Mouse (Mus musculus) CH12.LX (cell line): ENCODE measurements at regions not wholly inside any gene's neighbourhood (a gene's known extent, or its start where the extent isn't known, plus 50 kb on each side); places are given as distances from the start of the nearest gene placed in this dataset.

Source experiments
- DNase-seq: peaks from one replicate; pipeline ENCODE4 v3.0.0-alpha.2; 2013; ENCODE audit errors: extremely low read depth
- H3K27ac ChIP-seq: 2 replicates; pipeline ENCODE4 v1.5.1; 2012; ENCODE audit warnings: low read depth, mild to moderate bottlenecking, control low read depth, moderate library complexity; ENCODE audit not compliant: insufficient read depth
- H3K27me3 ChIP-seq: replicated peaks from 2 replicates; pipeline ENCODE3; 2012; ENCODE audit warnings: inconsistent platforms
- H3K36me3 ChIP-seq, 2 experiments: replicated peaks in 1 of 2; 2 replicates each; pipeline versions ENCODE3 to v1.6.1; 2012; ENCODE audit warnings: inconsistent platforms in 1 of 2, low read length in 1 of 2, mild to moderate bottlenecking in 1 of 2, mixed read lengths in 1 of 2, moderate library complexity in 1 of 2; ENCODE audit not compliant: control insufficient read depth in 1 of 2, insufficient read depth in 1 of 2
- H3K4me1 ChIP-seq, 2 experiments: 2 replicates each; pipeline ENCODE4 v1.6.1; 2012; ENCODE audit warnings: inconsistent platforms in 1 of 2, moderate library complexity in 1 of 2; ENCODE audit not compliant: insufficient read depth in 2 of 2, control insufficient read depth in 1 of 2
- H3K4me2 ChIP-seq: 2 replicates; pipeline ENCODE4 v1.6.1; 2012; ENCODE audit warnings: low read depth, mild to moderate bottlenecking, control low read depth; ENCODE audit not compliant: poor library complexity, insufficient read depth, severe bottlenecking
- H3K4me3 ChIP-seq, 3 experiments: fragments of 150-350 bp in 1 of 3; sonication (generic) in 1 of 3; replicated peaks in 1 of 3; 2 replicates each; pipeline versions ENCODE3 to v1.5.1; 2011 to 2012; ENCODE audit warnings: low read depth in 2 of 3, low read length in 2 of 3, mild to moderate bottlenecking in 2 of 3, moderate library complexity in 2 of 3, control low read depth in 1 of 3, improper control_type of control experiment in 1 of 3, inconsistent platforms in 1 of 3, mixed read lengths in 1 of 3; ENCODE audit not compliant: poor library complexity in 1 of 3
- H3K79me2 ChIP-seq: replicated peaks from 2 replicates; pipeline ENCODE4 v1.6.1; 2012; ENCODE audit warnings: mild to moderate bottlenecking, moderate library complexity; ENCODE audit not compliant: control insufficient read depth, poor library complexity, insufficient read depth, severe bottlenecking; ENCODE audit errors: extremely low read depth
- H3K9ac ChIP-seq: 2 replicates; pipeline ENCODE4 v1.6.1; 2012; ENCODE audit warnings: low read depth, mild to moderate bottlenecking, control low read depth, moderate library complexity; ENCODE audit not compliant: insufficient read depth
- H3K9me3 ChIP-seq: replicated peaks from 2 replicates; pipeline ENCODE3; 2012; ENCODE audit warnings: low read length, inconsistent platforms, mixed read lengths
- BHLHE40 ChIP-seq: IDR thresholded peaks from 2 replicates; pipeline ENCODE4 v1.6.1; 2011; ENCODE audit warnings: mild to moderate bottlenecking, low read depth, low read length, improper control_type of control experiment
- CHD1 ChIP-seq: IDR thresholded peaks from 2 replicates; pipeline ENCODE4 v1.6.1; 2012; ENCODE audit warnings: low read depth, low read length, improper control_type of control experiment, inconsistent platforms
- CHD2 ChIP-seq: IDR thresholded peaks from 2 replicates; pipeline ENCODE4 v1.6.1; 2011; ENCODE audit warnings: low read length, improper control_type of control experiment
- CTCF ChIP-seq, 2 experiments: IDR thresholded peaks in 1 of 2; conservative IDR thresholded peaks in 1 of 2; 2 replicates each; pipeline ENCODE4 v1.5.1; 2011 to 2012; ENCODE audit warnings: low read depth in 2 of 2, low read length in 2 of 2, improper control_type of control experiment in 1 of 2, inconsistent platforms in 1 of 2, mild to moderate bottlenecking in 1 of 2, moderate library complexity in 1 of 2
- E2F4 ChIP-seq: IDR thresholded peaks from 2 replicates; pipeline ENCODE4 v1.6.1; 2011; ENCODE audit warnings: low read depth, low read length, improper control_type of control experiment; ENCODE audit not compliant: insufficient replicate concordance
- ELF1 ChIP-seq: IDR thresholded peaks from 2 replicates; pipeline ENCODE4 v1.6.1; 2014; ENCODE audit warnings: low read depth, mild to moderate bottlenecking, inconsistent platforms, low read length, improper control_type of control experiment
- EP300 ChIP-seq: IDR thresholded peaks from 2 replicates; pipeline ENCODE4 v1.6.1; 2011; ENCODE audit warnings: low read length, improper control_type of control experiment
- ETS1 ChIP-seq: conservative IDR thresholded peaks from 2 replicates; pipeline ENCODE4 v1.6.1; 2012; ENCODE audit warnings: low read depth, mild to moderate bottlenecking, inconsistent platforms, low read length, improper control_type of control experiment, moderate library complexity
- GABPA ChIP-seq: IDR thresholded peaks from 2 replicates; pipeline ENCODE4 v1.6.1; 2012; ENCODE audit warnings: low read depth, low read length, improper control_type of control experiment, inconsistent platforms; ENCODE audit not compliant: insufficient replicate concordance
- JUN ChIP-seq: IDR thresholded peaks from 2 replicates; pipeline ENCODE4 v1.6.1; 2011; ENCODE audit warnings: low read depth, mild to moderate bottlenecking, low read length, improper control_type of control experiment, moderate library complexity; ENCODE audit not compliant: insufficient read depth
- KAT2A ChIP-seq: IDR thresholded peaks from 2 replicates; pipeline ENCODE4 v1.6.1; 2012; ENCODE audit warnings: low read length, improper control_type of control experiment, inconsistent platforms; ENCODE audit not compliant: insufficient replicate concordance
- MAX ChIP-seq: IDR thresholded peaks from 2 replicates; pipeline ENCODE4 v1.6.1; 2011; ENCODE audit warnings: low read length, improper control_type of control experiment
- MAZ ChIP-seq: IDR thresholded peaks from 2 replicates; pipeline ENCODE4 v1.6.1; 2012; ENCODE audit warnings: low read depth, mild to moderate bottlenecking, inconsistent platforms, low read length, improper control_type of control experiment, moderate library complexity
- MXI1 ChIP-seq: IDR thresholded peaks from 2 replicates; pipeline ENCODE4 v1.6.1; 2011; ENCODE audit warnings: mild to moderate bottlenecking, low read depth, low read length, improper control_type of control experiment
- NRF1 ChIP-seq: IDR thresholded peaks from 2 replicates; pipeline ENCODE4 v1.6.1; 2014; ENCODE audit warnings: low read depth, mild to moderate bottlenecking, inconsistent platforms, low read length, improper control_type of control experiment, moderate library complexity
- PAX5 ChIP-seq: IDR thresholded peaks from 2 replicates; pipeline ENCODE4 v1.6.1; 2012; ENCODE audit warnings: low read length, inconsistent platforms, mixed read lengths
- POLR2A ChIP-seq: IDR thresholded peaks from 2 replicates; pipeline ENCODE4 v1.6.1; 2011; ENCODE audit warnings: low read depth, mild to moderate bottlenecking, improper control_type of control experiment, low read length
- POLR2AphosphoS2 ChIP-seq: IDR thresholded peaks from 2 replicates; pipeline ENCODE4 v1.6.1; 2011; ENCODE audit warnings: low read depth, low read length, improper control_type of control experiment
- RAD21 ChIP-seq: IDR thresholded peaks from 2 replicates; pipeline ENCODE4 v1.6.1; 2011; ENCODE audit warnings: low read depth, mild to moderate bottlenecking, low read length, improper control_type of control experiment, moderate library complexity
- RCOR1 ChIP-seq: conservative IDR thresholded peaks from 2 replicates; pipeline ENCODE4 v1.6.1; 2012; ENCODE audit warnings: low read depth, mild to moderate bottlenecking, inconsistent platforms, low read length, improper control_type of control experiment
- SMC3 ChIP-seq: IDR thresholded peaks from 2 replicates; pipeline ENCODE4 v1.6.1; 2011; ENCODE audit warnings: low read depth, low read length, improper control_type of control experiment
- TBP ChIP-seq: conservative IDR thresholded peaks from 2 replicates; pipeline ENCODE4 v1.6.1; 2011; ENCODE audit warnings: low read depth, low read length, improper control_type of control experiment
- TCF12 ChIP-seq: IDR thresholded peaks from 2 replicates; pipeline ENCODE4 v1.6.1; 2014; ENCODE audit warnings: low read depth, mild to moderate bottlenecking, inconsistent platforms, low read length, improper control_type of control experiment
- USF2 ChIP-seq: conservative IDR thresholded peaks from 2 replicates; pipeline ENCODE4 v1.6.1; 2011; ENCODE audit warnings: low read depth, low read length, improper control_type of control experiment
- ZC3H11A ChIP-seq: IDR thresholded peaks from 2 replicates; pipeline ENCODE4 v1.6.1; 2012; ENCODE audit warnings: low read depth, mild to moderate bottlenecking, inconsistent platforms, low read length, improper control_type of control experiment
- ZKSCAN1 ChIP-seq: IDR thresholded peaks from 2 replicates; pipeline ENCODE4 v1.6.1; 2012; ENCODE audit warnings: low read depth, inconsistent platforms, low read length, improper control_type of control experiment, borderline replicate concordance
- ZMIZ1 ChIP-seq: IDR thresholded peaks from 2 replicates; pipeline ENCODE4 v1.6.1; 2012; ENCODE audit warnings: low read depth, mild to moderate bottlenecking, inconsistent platforms, low read length, improper control_type of control experiment
- ZNF384 ChIP-seq: IDR thresholded peaks from 2 replicates; pipeline ENCODE4 v1.6.1; 2012; ENCODE audit warnings: low read depth, low read length, improper control_type of control experiment, inconsistent platforms
- dilution Hi-C: fragments of 300-500 bp; cut with MboI; formaldehyde crosslinking; loops from 2 replicates; pipeline ENCODE4 v1.14.3; 2020; ENCODE audit warnings: low sequenced_read_pairs; ENCODE audit not compliant: extremely low pct_unique_long_range_greater_than_20kb, extremely low pct_ligation_motif_present
- in situ Hi-C: fragments of 300-500 bp; cut with MboI; formaldehyde crosslinking; loops from 3 replicates; pipeline ENCODE4 v1.14.3; 2019; ENCODE audit warnings: low sequenced_read_pairs, low pct_ligation_motif_present, low pct_unique_long_range_greater_than_20kb, mixed read lengths

GRCm38 (mm10) chr6:135591085-135591484 lies 228.7 kb downstream of the Emp1 start:
- Histone ChIP-seq H3K4me2 (no peak overlapping the region), H3K4me1 (no peaks in the 10 kb centered on the region), H3K4me3 (no peak overlapping the region), H3K79me2 (no peaks in the 10 kb centered on the region), H3K27ac (no peak overlapping the region), H3K27me3 (no peaks in the 10 kb centered on the region), H3K36me3 (no peaks in the 10 kb centered on the region), H3K9me3 (peaks cover 35% of the 10 kb centered on the region), H3K9ac (no peak overlapping the region)
- in situ Hi-C loops: no loop called here
- dilution Hi-C loops: no loop called here
- TF ChIP-seq PAX5 (no peak), MAZ (no peak), TCF12 (no peak), KAT2A (no peak), GABPA (no peak), RCOR1 (no peak), MXI1 (no peak), JUN (no peak), USF2 (no peak), CHD2 (no peak), MAX (no peak), ZC3H11A (no peak), EP300 (no peak), BHLHE40 (no peak), ZNF384 (no peak), POLR2A (no peak)
- DNase-seq: no peak

GRCm38 (mm10) chr6:135596358-135596757 lies 234.0 kb downstream of the Emp1 start:
- no peaks in the 10 kb centered on the region for H3K79me2 ChIP-seq
- no peaks in the 10 kb centered on the region for H3K4me1 ChIP-seq
- H3K27ac ChIP-seq: no peak overlapping the region
- dilution Hi-C loops (no loop called here), in situ Hi-C loops (no loop called here)
- no peak overlapping the region for H3K4me2 ChIP-seq
- H3K36me3 ChIP-seq: no peaks in the 10 kb centered on the region
- no peak overlapping the region for H3K9ac ChIP-seq
- DNase-seq: no peak
- H3K9me3 ChIP-seq: peaks cover 49% of the 10 kb centered on the region
- H3K27me3 ChIP-seq: no peaks in the 10 kb centered on the region
- TF ChIP-seq GABPA (no peak), SMC3 (no peak), ETS1 (no peak), NRF1 (no peak), ZMIZ1 (no peak), MXI1 (no peak), POLR2A (no peak), ZKSCAN1 (no peak), E2F4 (no peak), MAX (no peak), POLR2AphosphoS2 (no peak), ZC3H11A (no peak), RAD21 (no peak), ZNF384 (no peak), CHD1 (no peak), CTCF (conservative IDR thresholded peaks at IDR 0.05 in 1 of 2, IDR thresholded peaks at IDR 0.05 in 1 of 2; ENCODE audit: low read depth in 2 of 2, low read length in 2 of 2) (no peak), TBP (no peak), ELF1 (no peak), MAZ (no peak)
- TF ChIP-seq, all 38 proteins: peak for 0
- no peak overlapping the region for H3K4me3 ChIP-seq
